Mouse (Mus musculus) hindbrain, embryonic 10.5 days (tissue): Measurements from ENCODE around the gene Ctsz. TPM values are rescaled to one million over a fixed set of nuclear protein-coding genes. Genes with fewer than 3 reads are reported as not detected.

ENCODE experiments used
- DNase-seq: peaks from one replicate; pipeline ENCODE4 v3.0.0-alpha.2; 2017; ENCODE audit warnings: low spot score
- H3K27ac ChIP-seq: fragments of 300-500 bp; sonication (generic); 2 replicates; pipeline ENCODE4 v1.5.1; 2016; ENCODE audit warnings: mild to moderate bottlenecking, moderate library complexity
- H3K27me3 ChIP-seq: fragments of 300-500 bp; sonication (generic); 2 replicates; pipeline ENCODE4 v1.6.1; 2016; ENCODE audit warnings: mild to moderate bottlenecking; ENCODE audit not compliant: poor library complexity, insufficient read depth, severe bottlenecking
- H3K36me3 ChIP-seq: fragments of 300-500 bp; sonication (generic); 2 replicates; pipeline ENCODE4 v1.6.1; 2016; ENCODE audit warnings: mild to moderate bottlenecking, moderate library complexity
- H3K4me1 ChIP-seq: fragments of 300-500 bp; sonication (generic); replicated peaks from 2 replicates; pipeline ENCODE4 v1.6.1; 2016; ENCODE audit warnings: mild to moderate bottlenecking
- H3K4me3 ChIP-seq: fragments of 300-500 bp; sonication (generic); 2 replicates; pipeline ENCODE4 v1.5.1; 2016; ENCODE audit warnings: mild to moderate bottlenecking, moderate library complexity
- H3K9me3 ChIP-seq: fragments of 300-500 bp; sonication (generic); 2 replicates; pipeline ENCODE4 v1.6.1; 2016; ENCODE audit warnings: mild to moderate bottlenecking, moderate library complexity
- WGBS: fragments of 180-500 bp; shearing (Covaris S2); methylation state at CpG from one replicate; pipeline ENCODE4 v1.1.7; 2016; 5-methylcytosine and 5-hydroxymethylcytosine counted together
- polyA plus RNA-seq: library from polyadenylated mRNA; unstranded; fragments of >200 nt; fragmentation: Nextera tagmentation; extraction: Ambion mirVana; gene quantifications from 2 replicates; pipeline ENCODE4 v1.2.1, GENCODE M21; 2016

Ctsz gene
- polyA plus RNA-seq, 1 experiment from 2014 or later, result 104 TPM

- 96% methylated on average over 7 of the region's 7 CpGs for WGBS
- Histone ChIP-seq H3K27ac (0 out of 2 replicates have a peak overlapping the region, but pooled peaks have one; percentile 2), H3K4me3 (no peak overlapping the region), H3K9me3 (no peaks in the 10 kb centered on the region), H3K36me3 (peaks cover 49% of the 10 kb centered on the region), H3K4me1 (peaks cover 46% of the 10 kb centered on the region), H3K27me3 (no peaks in the 10 kb centered on the region)
- no peak for DNase-seq
Measured at GRCm38 (mm10) chr2:174436916-174437696, 1.7 kb downstream of the Ctsz start.

DNA sequence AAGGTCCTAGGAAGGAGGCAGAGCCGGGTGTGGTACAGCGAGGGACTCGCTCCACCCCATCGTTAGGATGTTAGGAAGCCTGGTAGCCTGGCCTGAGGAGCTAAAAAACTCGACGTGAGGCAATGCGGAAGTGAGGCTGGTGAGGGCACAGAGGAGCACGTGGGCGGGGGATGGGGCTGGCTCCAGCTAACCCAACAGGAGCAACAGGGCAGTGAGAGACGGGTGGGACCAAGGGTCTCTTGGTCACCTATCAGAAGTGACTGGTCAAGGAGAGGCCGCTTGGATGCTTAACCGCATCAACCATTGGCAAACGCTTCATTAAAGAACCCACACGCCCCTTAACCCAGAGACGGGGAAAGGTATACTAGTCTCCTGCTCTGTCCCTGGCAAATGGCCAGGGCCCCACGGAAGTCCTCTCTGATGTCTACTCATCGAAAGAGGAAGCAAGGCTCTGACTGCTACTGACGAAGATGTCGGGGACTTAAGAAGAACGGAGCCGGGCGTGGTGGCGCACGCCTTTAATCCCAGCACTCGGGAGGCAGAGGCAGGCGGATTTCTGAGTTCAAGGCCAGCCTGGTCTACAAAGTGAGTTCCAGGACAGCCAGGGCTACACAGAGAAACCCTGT, 2.6 kb downstream of the Ctsz start:
- Histone ChIP-seq H3K27me3 (no peaks in the 10 kb centered on the region), H3K36me3 (peaks cover 50% of the 10 kb centered on the region), H3K27ac (no peak overlapping the region), H3K4me3 (no peak overlapping the region), H3K4me1 (peaks cover 46% of the 10 kb centered on the region), H3K9me3 (no peaks in the 10 kb centered on the region)
- WGBS, result 92% methylated on average over 26 of the region's 26 CpGs
- no peak for DNase-seq

DNA sequence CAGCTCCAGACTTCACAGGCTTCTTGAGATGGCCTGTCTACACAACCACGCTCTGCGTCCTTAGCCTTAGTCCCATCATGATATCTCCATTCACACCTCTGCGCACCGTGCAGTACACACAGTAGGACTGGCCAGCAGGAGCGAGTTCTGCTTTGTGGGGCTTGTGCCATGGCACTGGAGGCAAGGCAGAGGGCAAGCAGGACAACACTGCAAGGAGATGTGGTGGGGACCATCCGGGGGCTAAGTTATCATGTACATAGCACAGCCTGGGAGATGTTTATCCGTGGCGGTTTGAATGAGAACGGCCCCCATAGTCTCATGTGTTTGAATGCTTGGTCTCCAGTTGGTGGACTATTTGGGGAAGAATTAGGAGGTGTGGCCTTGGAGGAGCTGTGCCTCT, 3.9 kb downstream of the Ctsz start:
- Histone ChIP-seq H3K27me3 (no peaks in the 10 kb centered on the region), H3K4me3 (no peak overlapping the region), H3K36me3 (peaks cover 62% of the 10 kb centered on the region), H3K4me1 (peaks cover 44% of the 10 kb centered on the region), H3K9me3 (no peaks in the 10 kb centered on the region), H3K27ac (no peak overlapping the region)
- no peak for DNase-seq
- 97% methylated on average over 9 of the region's 9 CpGs for WGBS

- H3K36me3 ChIP-seq, result peaks cover 89% of the 10 kb centered on the region
- no peak for DNase-seq
Measured at GRCm38 (mm10) chr2:174428996-174429591, 9.7 kb downstream of the Ctsz start.

GRCm38 (mm10) chr2:174428076-174428835, 10.6 kb downstream of the Ctsz start:
- Histone ChIP-seq H3K27me3 (no peaks in the 10 kb centered on the region), H3K9me3 (no peaks in the 10 kb centered on the region), H3K4me1 (0 out of 2 replicates have a peak, but pooled peaks cover 3% of the 10 kb centered on the region), H3K27ac (no peak overlapping the region), H3K4me3 (no peak overlapping the region), H3K36me3 (peaks cover 89% of the 10 kb centered on the region)
- DNase-seq, result no peak
- WGBS, result 83% methylated on average over 18 of the region's 18 CpGs

More at GRCm38 (mm10) chr2:174428996-174429591, 9.7 kb downstream of the Ctsz start:
- no peaks in the 10 kb centered on the region for H3K9me3 ChIP-seq
- H3K27ac ChIP-seq, result no peak overlapping the region
- WGBS, result 88% methylated on average over 10 of the region's 10 CpGs
- H3K27me3 ChIP-seq, result no peaks in the 10 kb centered on the region
- H3K4me3 ChIP-seq, result no peak overlapping the region
- peaks cover 7% of the 10 kb centered on the region; the same call in 1 of the 2 replicates for H3K4me1 ChIP-seq

DNA sequence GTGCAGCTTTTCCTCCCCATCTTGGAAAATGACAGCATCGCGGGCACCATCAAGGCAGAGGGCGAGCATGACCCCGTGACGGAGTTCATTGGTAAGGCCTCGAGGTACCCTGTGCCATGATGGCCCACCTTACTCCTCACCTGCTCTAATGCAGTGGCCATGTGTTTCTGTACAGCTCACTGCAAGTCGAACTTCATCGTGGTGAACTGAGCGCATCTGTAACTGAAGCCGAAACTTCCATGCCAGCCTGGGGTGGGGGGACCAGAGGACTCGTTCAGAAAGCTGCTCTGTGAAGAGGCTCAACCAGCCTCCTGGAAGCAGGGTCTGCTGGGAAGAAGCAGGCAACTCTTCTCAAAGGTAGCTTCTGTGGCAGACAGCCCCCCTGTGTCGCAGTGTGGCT, 12.0 kb downstream of the Ctsz start:
- 91% methylated on average over 12 of the region's 12 CpGs for WGBS
- DNase-seq, result no peak
- peaks cover 94% of the 10 kb centered on the region for H3K36me3 ChIP-seq

DNA sequence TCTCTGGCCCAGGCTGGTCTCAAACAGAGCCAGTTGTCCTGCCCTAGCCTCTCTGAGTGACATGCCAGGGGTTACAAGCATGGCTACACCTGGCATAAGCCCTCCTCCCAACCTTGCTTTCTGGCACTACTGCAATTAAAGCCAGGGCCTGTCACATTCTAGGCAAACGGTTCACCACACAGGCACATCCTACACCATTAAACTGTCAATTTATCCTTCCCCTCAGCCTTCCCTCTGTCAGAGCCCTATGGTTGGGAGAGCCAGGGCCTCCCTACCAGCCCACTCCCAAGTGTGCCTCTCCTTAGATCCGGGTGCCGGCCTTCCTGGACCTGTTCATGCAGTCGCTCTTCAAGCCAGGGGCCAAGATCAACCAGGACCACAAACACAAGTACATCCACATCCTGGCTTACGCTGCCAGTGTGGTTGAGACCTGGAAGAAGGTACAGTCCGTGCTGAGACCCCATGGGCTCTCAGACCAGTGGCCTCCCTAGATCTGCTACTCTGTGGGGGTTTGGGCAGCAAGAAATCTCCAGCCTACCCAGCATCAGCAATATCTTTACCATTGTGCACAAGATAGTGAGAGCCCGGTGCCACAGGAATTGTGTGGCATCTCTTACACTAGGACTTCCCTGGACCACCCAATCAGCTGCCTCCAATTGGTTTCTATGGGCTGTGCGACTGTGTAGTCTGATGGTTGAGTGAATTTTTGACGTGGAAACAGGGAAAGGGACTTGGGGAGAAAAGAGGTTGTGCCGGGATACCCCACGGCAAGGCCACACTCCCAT, 14.3 kb downstream of the Ctsz start:
- Histone ChIP-seq H3K27ac (no peak overlapping the region), H3K9me3 (no peaks in the 10 kb centered on the region), H3K36me3 (peaks cover 100% of the 10 kb centered on the region), H3K4me3 (no peak overlapping the region), H3K4me1 (0 out of 2 replicates have a peak, but pooled peaks cover 3% of the 10 kb centered on the region), H3K27me3 (no peaks in the 10 kb centered on the region)
- no peak for DNase-seq
- WGBS, result 95% methylated on average over 11 of the region's 11 CpGs

More for the DNA sequence above, 12.0 kb downstream of the Ctsz start:
- H3K27me3 ChIP-seq, result no peaks in the 10 kb centered on the region
- no peaks in the 10 kb centered on the region for H3K9me3 ChIP-seq
- no peak overlapping the region for H3K27ac ChIP-seq
- 0 out of 2 replicates have a peak, but pooled peaks cover 3% of the 10 kb centered on the region for H3K4me1 ChIP-seq
- H3K4me3 ChIP-seq, result no peak overlapping the region

DNA sequence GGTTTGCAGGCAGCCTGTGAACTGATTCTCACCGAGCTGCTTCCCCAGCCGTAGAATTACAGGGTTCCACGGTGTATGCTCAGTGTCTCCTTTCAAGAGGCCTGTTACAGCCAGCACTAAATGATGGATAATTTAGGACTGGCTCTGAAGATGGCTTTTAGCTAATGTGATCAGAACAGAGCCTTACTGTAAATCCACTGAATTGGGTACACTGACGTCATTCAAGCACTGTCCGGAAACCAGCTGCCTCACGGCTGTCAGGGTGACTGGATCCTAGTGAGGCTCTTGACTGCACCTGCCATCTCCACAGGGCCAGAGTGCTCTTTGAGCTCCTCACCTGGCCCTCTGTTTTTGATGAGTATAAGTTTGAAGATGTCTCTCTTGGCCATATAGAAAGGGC, 17.7 kb downstream of the Ctsz start:
- no peak overlapping the region for H3K27ac ChIP-seq
- H3K4me3 ChIP-seq, result no peak overlapping the region
- H3K4me1 ChIP-seq, result peaks cover 10% of the 10 kb centered on the region
- no peaks in the 10 kb centered on the region for H3K27me3 ChIP-seq
- H3K36me3 ChIP-seq, result peaks cover 85% of the 10 kb centered on the region
- no peak for DNase-seq
- no peaks in the 10 kb centered on the region for H3K9me3 ChIP-seq
- 92% methylated on average over 6 of the region's 6 CpGs for WGBS

DNA sequence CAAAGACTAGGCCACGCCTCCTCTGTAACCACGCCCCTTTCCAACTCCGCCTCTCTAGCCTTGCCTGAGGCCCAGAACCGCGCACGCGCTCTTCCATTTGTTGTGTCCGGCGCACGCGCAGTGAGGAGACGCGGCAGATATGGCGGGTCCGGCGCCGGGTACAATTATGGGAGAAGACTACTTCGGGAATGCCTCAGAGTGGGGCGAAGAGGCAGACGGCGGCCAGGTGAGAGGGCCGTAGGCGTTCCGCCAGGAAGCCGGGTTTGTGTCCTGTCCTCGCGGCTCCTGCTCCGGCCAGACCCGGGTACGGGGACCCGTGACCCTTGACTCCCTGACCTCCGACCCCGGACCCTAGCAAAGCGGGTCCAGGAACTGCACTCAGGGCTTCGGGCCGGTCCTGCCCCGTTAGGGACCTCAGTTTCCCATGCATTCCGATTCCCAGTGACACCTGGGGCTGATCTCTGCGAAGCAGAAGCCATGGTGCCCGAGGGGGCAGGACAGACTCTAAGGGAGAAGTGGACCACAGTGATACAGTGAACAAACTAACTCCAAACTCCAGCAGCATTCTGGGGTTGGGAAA, 23.0 kb downstream of the Ctsz start, which contains the start of gene Nelfcd:
Gene Nelfcd (plus strand): TSS at position 74 of the 580 bp plus-strand sequence.
- no peaks in the 10 kb centered on the region for H3K9me3 ChIP-seq
- no peaks in the 10 kb centered on the region for H3K27me3 ChIP-seq
- peak within 1 kb of the TSS; percentile 97 for H3K27ac ChIP-seq
- H3K4me1 ChIP-seq, result peaks cover 13% of the 10 kb centered on the region
- peaks cover 32% of the 10 kb centered on the region for H3K36me3 ChIP-seq
- WGBS, result under 1% methylated on average over 40 of the region's 40 CpGs
- H3K4me3 ChIP-seq, result peak within 1 kb of the TSS; percentile 96
- peak; percentile 97 for DNase-seq

DNA sequence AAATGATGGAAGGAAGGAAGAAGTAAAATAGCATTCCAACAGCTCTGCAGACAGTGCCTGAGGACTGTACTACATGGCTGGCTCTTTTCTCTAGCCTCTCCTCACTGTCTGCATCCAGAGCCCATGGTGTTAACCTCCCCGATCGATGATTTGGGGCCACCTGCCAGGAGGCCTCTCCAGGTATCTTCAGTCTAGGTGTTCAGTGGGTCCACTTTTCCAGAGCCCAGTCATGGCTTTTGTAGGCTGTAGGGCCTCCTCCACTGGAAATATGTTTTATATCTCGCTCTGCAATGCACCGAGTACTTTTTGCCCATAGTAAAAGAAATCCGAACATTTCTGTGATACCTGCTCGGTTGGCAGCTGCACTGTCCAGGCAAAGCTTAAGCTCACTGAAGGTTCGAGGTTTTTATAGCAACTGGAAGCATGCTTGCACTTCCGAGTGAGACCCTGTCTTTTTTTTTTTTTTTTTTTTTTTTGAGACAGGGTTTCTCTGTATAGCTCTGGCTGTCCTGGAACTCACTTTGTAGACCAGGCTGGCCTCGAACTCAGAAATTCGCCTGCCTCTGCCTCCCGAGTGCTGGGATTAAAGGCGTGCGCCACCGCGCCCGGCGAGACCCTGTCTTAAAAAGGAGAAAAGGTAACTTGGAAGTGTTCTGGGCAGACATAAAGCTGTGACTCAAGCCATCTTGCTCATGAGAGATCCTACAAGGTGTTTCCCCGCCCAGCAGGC, 23.7 kb downstream of the Ctsz start:
- no peaks in the 10 kb centered on the region for H3K27me3 ChIP-seq
- 47% methylated on average over 18 of the region's 18 CpGs for WGBS
- H3K36me3 ChIP-seq, result peaks cover 25% of the 10 kb centered on the region
- peak overlapping the region; percentile 96 for H3K4me3 ChIP-seq
- peaks cover 13% of the 10 kb centered on the region for H3K4me1 ChIP-seq
- DNase-seq, result no peak
- peak overlapping the region; percentile 97 for H3K27ac ChIP-seq
- no peaks in the 10 kb centered on the region for H3K9me3 ChIP-seq

- H3K4me3 ChIP-seq, result no peak overlapping the region
- no peaks in the 10 kb centered on the region for H3K9me3 ChIP-seq
- no peak overlapping the region for H3K27ac ChIP-seq
- H3K36me3 ChIP-seq, result peaks cover 5% of the 10 kb centered on the region
- no peaks in the 10 kb centered on the region for H3K27me3 ChIP-seq
- DNase-seq, result no peak
- H3K4me1 ChIP-seq, result peaks cover 13% of the 10 kb centered on the region
- WGBS, result 79% methylated on average over 7 of the region's 7 CpGs
Measured at GRCm38 (mm10) chr2:174413127-174413526, 25.7 kb downstream of the Ctsz start.
